Mouse (Mus musculus) limb, embryonic 11.5 days (tissue): ENCODE data around the gene Scarf2. TPM values are rescaled to one million over a fixed set of nuclear protein-coding genes. Genes with fewer than 3 reads are reported as not detected.

Experiments used
- ATAC-seq: fragments of 200-750 bp; cut with Nextera tagmentation; 2 replicates; pipeline ENCODE4 v1.8.0; 2017; ENCODE audit warnings: low read depth; ENCODE audit not compliant: insufficient number of reproducible peaks, low FRiP score, low TSS enrichment
- DNase-seq: peaks from one replicate; pipeline ENCODE4 v3.0.0-alpha.2; 2015; ENCODE audit warnings: low spot score
- H3K27ac ChIP-seq: fragments of 300-500 bp; sonication (generic); replicated peaks from 2 replicates; pipeline ENCODE4 v1.5.1; 2014; ENCODE audit warnings: low read depth, mild to moderate bottlenecking, low read length
- H3K27me3 ChIP-seq: fragments of 300-500 bp; sonication (generic); 2 replicates; pipeline ENCODE4 v1.6.1; 2014; ENCODE audit warnings: mild to moderate bottlenecking, low read length, mixed read lengths; ENCODE audit not compliant: control insufficient read depth, insufficient read depth
- H3K36me3 ChIP-seq: fragments of 300-500 bp; sonication (generic); 2 replicates; pipeline ENCODE4 v1.6.1; 2014; ENCODE audit warnings: mild to moderate bottlenecking, low read length, moderate library complexity, mixed read lengths; ENCODE audit not compliant: control insufficient read depth, insufficient read depth
- H3K4me1 ChIP-seq: fragments of 300-500 bp; sonication (generic); 2 replicates; pipeline ENCODE4 v1.6.1; 2014; ENCODE audit warnings: low read length, mixed read lengths; ENCODE audit not compliant: control insufficient read depth, insufficient read depth
- H3K4me2 ChIP-seq: fragments of 300-500 bp; sonication (generic); 2 replicates; pipeline ENCODE4 v1.6.1; 2014; ENCODE audit warnings: low read depth, mild to moderate bottlenecking, moderate library complexity; ENCODE audit not compliant: severe bottlenecking
- H3K4me3 ChIP-seq: fragments of 300-500 bp; sonication (generic); 2 replicates; pipeline ENCODE4 v1.5.1; 2014; ENCODE audit warnings: low read depth, low read length
- H3K9ac ChIP-seq: fragments of 300-500 bp; sonication (generic); 2 replicates; pipeline ENCODE4 v1.6.1; 2014; ENCODE audit warnings: mild to moderate bottlenecking, low read length
- H3K9me3 ChIP-seq: fragments of 300-500 bp; sonication (generic); 2 replicates; pipeline ENCODE4 v1.6.1; 2016; ENCODE audit warnings: low read length; ENCODE audit not compliant: control insufficient read depth
- WGBS: fragments of 180-500 bp; shearing (Covaris S2); extraction: QIAGEN DNeasy Blood & Tissue Kit; methylation state at CpG from one replicate; pipeline ENCODE4 v1.1.7; 2014; 5-methylcytosine and 5-hydroxymethylcytosine counted together
- polyA plus RNA-seq: library from polyadenylated mRNA; unstranded; fragments of >200 nt; fragmentation: Nextera tagmentation; extraction: Ambion mirVana; gene quantifications from 2 replicates; pipeline ENCODE4 v1.2.1, GENCODE M21; 2014

The Scarf2 gene
- polyA plus RNA-seq, 1 experiment from 2014 or later = 23.4 TPM

DNA sequence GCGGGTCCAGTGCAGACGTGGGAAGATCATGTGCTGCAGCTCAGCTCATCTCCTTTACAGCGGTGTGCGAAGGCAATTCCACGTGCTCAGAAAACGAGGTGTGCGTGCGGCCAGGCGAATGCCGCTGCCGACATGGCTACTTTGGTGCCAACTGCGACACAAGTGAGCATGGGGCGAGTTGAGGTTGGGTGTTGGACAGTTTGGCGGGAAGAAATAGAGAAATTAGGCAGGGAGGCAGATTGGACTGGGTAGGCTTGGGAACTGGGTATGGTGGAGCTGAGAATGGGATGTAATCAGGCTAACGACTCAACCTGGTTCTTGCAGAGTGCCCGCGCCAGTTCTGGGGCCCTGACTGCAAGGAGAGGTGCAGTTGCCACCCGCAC is 5.4 kb downstream of the Scarf2 start:
- DNase-seq (no peak), ATAC-seq (no peak)
- peaks cover 73% of the 10 kb centered on the region for H3K4me1 ChIP-seq
- peaks cover 9% of the 10 kb centered on the region for H3K36me3 ChIP-seq
- peak overlapping the region; percentile 50 for H3K4me2 ChIP-seq
- peaks cover 28% of the 10 kb centered on the region for H3K27me3 ChIP-seq
- H3K9me3 ChIP-seq = no peaks in the 10 kb centered on the region
- H3K27ac ChIP-seq = no peak overlapping the region
- 6% methylated on average over 18 of the region's 18 CpGs for WGBS
- H3K4me3 ChIP-seq = peak overlapping the region; percentile 23
- H3K9ac ChIP-seq = peak overlapping the region; percentile 49; the same call in 1 of the 2 replicates

GRCm38 (mm10) chr16:17802839-17803674 is 6.0 kb downstream of the Scarf2 start:
- Histone ChIP-seq H3K27ac (no peak overlapping the region), H3K9me3 (no peaks in the 10 kb centered on the region), H3K27me3 (peaks cover 28% of the 10 kb centered on the region), H3K4me1 (peaks cover 79% of the 10 kb centered on the region), H3K4me2 (peak overlapping the region; percentile 50), H3K36me3 (peaks cover 9% of the 10 kb centered on the region), H3K4me3 (peak overlapping the region; percentile 23), H3K9ac (peak overlapping the region; percentile 49; the same call in 1 of the 2 replicates)
- 3% methylated on average over 80 of the region's 83 CpGs for WGBS
- DNase-seq (peak; percentile 65), ATAC-seq (no peak)

DNA sequence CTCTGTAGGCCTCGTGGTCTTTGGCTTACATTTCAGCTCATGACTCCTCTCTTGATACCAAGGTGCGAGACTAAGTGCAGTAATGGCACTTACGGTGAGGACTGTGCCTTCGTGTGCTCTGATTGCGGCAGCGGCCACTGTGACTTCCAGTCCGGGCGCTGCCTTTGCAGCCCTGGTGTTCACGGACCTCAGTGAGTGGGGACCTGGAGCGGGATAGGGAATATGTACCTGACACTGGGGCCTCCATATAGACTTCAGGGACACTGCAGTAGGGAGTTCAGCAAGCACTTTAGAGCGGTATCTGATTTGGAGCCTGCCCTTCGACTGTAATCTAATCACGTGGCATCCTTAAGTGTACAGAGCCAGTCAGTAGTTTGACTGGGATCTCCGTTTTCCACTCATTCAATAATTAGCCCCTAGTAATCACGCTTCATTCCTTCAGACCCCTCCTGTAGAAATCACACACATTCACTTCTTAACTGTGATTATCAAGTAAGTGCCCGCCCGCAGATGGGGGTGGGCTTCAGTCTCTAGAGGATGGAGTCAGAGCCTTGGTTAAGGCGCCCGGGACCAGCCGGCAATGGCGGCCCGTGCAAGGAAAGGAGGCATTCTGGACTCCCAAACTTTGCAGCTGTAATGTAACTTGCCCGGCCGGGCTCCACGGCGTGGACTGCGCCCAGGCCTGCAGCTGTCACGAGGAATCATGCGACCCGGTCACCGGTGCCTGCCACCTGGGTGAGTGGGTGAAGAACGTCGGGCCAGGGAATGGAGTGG is 6.8 kb downstream of the Scarf2 start:
- Histone ChIP-seq H3K27ac (no peak overlapping the region), H3K9ac (peak overlapping the region; percentile 12; the same call in 1 of the 2 replicates), H3K4me3 (peak overlapping the region; percentile 17), H3K36me3 (peaks cover 9% of the 10 kb centered on the region), H3K9me3 (no peaks in the 10 kb centered on the region), H3K27me3 (peaks cover 28% of the 10 kb centered on the region), H3K4me2 (peak overlapping the region; percentile 50), H3K4me1 (peaks cover 82% of the 10 kb centered on the region)
- ATAC-seq (peak; percentile 2; the same call in 1 of the 2 replicates), DNase-seq (no peak)
- WGBS = 15% methylated on average over 33 of the region's 33 CpGs

DNA sequence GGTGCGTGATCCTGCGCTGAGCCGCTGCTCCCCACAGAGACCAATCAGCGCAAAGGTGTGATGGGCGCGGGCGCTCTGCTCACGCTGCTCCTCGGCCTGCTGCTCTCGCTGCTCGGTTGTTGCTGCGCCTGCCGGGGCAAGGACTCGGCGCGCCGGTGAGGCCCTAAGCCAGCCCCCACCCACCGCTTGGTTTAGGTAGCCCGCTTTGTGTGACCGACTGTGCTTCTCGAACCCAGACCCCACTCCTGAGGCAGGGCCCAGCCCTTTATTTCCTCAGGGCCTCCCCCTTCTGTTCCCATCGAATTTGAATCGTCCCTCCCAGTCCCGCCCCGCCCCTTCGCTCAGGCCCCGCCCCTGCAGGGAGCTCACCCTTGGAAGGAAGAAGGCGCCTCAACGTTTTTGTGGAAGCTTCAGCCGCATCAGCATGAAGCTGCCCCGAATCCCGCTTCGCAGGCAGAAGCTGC is 7.4 kb downstream of the Scarf2 start:
- Histone ChIP-seq H3K9ac (0 out of 2 replicates have a peak overlapping the region, but pooled peaks have one; percentile 12), H3K27me3 (peaks cover 28% of the 10 kb centered on the region), H3K27ac (no peak overlapping the region), H3K36me3 (peaks cover 9% of the 10 kb centered on the region), H3K9me3 (no peaks in the 10 kb centered on the region), H3K4me2 (peak overlapping the region; percentile 50), H3K4me1 (peaks cover 81% of the 10 kb centered on the region), H3K4me3 (peak overlapping the region; percentile 17)
- DNase-seq (peak; percentile 78), ATAC-seq (peak; percentile 38; the same call in 1 of the 2 replicates)
- WGBS = 2% methylated on average over 33 of the region's 33 CpGs

DNA sequence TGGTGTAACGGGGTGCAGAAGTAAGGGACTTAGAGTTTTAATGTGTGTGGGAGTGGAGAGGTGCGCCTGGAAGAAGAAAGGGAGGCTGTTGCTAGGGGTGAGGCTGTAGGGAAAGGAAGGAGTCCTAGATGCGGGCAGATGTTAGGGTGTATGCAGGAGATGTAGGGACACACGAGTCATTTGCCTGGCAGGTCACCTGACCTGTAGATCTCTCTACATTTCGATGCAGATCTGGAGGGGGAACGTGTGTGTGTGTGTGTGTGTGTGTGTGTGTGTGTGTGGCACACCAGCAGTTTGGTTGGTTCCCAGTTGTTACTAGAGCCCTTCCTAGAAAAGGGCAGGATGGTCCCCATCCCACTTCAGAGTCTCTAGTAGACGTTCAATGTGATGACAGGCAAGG is 7.9 kb downstream of the Scarf2 start:
- Histone ChIP-seq H3K27me3 (peaks cover 28% of the 10 kb centered on the region), H3K4me1 (peaks cover 81% of the 10 kb centered on the region), H3K9ac (no peak overlapping the region), H3K4me2 (no peak overlapping the region; the same call in 1 of the 2 replicates), H3K36me3 (peaks cover 9% of the 10 kb centered on the region), H3K4me3 (no peak overlapping the region), H3K9me3 (no peaks in the 10 kb centered on the region), H3K27ac (no peak overlapping the region)
- ATAC-seq (no peak), DNase-seq (no peak)
- WGBS = 15% methylated on average over 7 of the region's 7 CpGs

- Histone ChIP-seq H3K4me2 (peak overlapping the region; percentile 88), H3K4me3 (peak overlapping the region; percentile 35), H3K9ac (peak overlapping the region; percentile 84), H3K27ac (peak overlapping the region; percentile 65), H3K4me1 (peaks cover 85% of the 10 kb centered on the region), H3K36me3 (peaks cover 9% of the 10 kb centered on the region), H3K27me3 (peaks cover 22% of the 10 kb centered on the region), H3K9me3 (no peaks in the 10 kb centered on the region)
- WGBS = 4% methylated on average over 50 of the region's 50 CpGs
- DNase-seq = peak; percentile 59
- ATAC-seq = no peak
Observed at GRCm38 (mm10) chr16:17806581-17807191, 9.6 kb downstream of the Scarf2 start.

- 2% methylated on average over 66 of the region's 73 CpGs for WGBS
- Histone ChIP-seq H3K9me3 (no peaks in the 10 kb centered on the region), H3K36me3 (peaks cover 9% of the 10 kb centered on the region), H3K4me1 (peaks cover 80% of the 10 kb centered on the region), H3K27ac (peak overlapping the region; percentile 65), H3K27me3 (peaks cover 17% of the 10 kb centered on the region), H3K4me2 (peak overlapping the region; percentile 88), H3K4me3 (peak overlapping the region; percentile 35), H3K9ac (peak overlapping the region; percentile 84)
- peak; percentile 23; the same call in 1 of the 2 replicates for ATAC-seq
- peak; percentile 94 for DNase-seq
Observed at GRCm38 (mm10) chr16:17807192-17808009, 10.3 kb downstream of the Scarf2 start.
